Mouse (Mus musculus): Measurements from ENCODE around the gene Foxo4.

The Foxo4 gene

DNA sequence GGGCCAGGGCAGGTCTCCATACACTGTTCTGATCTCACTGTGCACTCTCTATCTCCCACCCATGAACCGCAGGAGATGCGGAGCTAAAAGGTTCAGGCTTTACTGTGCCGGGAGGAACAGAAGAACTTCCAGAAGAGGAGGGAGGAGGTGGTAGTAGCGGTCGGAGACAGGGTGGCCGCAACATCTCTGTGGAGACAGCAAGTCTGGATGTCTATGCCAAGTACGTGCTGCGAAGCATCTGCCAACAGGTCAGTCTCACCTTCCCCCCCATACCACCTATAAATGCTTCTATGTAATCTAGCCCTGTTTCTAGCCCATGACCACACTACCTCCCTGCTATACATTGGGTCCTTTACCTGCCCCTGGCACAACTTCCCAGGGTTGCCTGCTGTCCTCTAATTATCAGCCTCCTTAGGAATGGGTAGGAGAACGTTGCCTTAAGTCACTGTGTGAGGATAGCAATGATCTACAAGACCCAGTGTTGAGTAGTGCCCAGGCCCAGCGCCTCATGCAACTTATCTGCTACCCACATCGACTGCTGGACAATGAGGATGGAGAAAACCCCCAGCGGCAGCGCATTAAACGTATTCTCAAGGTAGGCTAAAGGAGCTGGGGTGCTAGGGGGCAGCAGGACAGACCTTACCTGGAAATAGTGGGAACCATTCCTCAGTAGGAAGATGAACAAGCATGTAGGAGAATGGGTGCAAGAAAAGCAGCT, 31.8 kb downstream of the Foxo4 start:
- ChIA-PET CTCF (interaction anchor here in 1 of 4 experiments (1.5 kb wide), 1 partner anchor 15 kb away, joined by 3 read pairs; no protein-coding TSS in a partner anchor), POLR2A (interaction anchor here in 2 of 4 experiments (0.8 to 2.0 kb wide), 6 partner anchors 12 to 202 kb away, joined by 3 to 7 read pairs (median 4); partner anchors contain the start of genes Med12 (in 2 of the 2) and Snx12 (in 1 of the 2))

DNA sequence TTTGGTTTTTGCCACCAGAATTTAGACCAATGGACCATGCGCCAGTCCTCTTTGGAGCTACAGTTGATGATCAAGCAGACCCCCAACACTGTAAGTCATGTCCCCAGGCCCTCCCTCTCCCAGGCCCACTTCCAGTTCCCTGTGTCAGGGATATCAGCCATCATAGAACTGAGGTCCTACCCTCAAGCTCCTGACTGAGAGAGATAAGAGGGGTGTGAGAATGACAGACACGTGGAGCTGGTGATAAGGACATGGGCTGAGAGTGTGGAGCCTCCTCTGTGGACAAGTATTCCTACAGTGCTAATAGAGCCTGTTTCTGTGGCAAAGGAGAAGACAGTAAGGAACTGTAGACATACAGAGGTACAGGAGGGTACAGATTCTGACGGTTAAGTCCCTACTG, 33.2 kb downstream of the Foxo4 start:
- CTCF ChIA-PET = interaction anchor here in 1 of 4 experiments (1.5 kb wide), 1 partner anchor 14 kb away, joined by 3 read pairs; no protein-coding TSS in a partner anchor
- POLR2A ChIA-PET = interaction anchor here in 2 of 4 experiments (1.2 to 1.9 kb wide), 2 partner anchors 44 to 203 kb away, joined by 4 to 7 read pairs; no protein-coding TSS in a partner anchor

DNA sequence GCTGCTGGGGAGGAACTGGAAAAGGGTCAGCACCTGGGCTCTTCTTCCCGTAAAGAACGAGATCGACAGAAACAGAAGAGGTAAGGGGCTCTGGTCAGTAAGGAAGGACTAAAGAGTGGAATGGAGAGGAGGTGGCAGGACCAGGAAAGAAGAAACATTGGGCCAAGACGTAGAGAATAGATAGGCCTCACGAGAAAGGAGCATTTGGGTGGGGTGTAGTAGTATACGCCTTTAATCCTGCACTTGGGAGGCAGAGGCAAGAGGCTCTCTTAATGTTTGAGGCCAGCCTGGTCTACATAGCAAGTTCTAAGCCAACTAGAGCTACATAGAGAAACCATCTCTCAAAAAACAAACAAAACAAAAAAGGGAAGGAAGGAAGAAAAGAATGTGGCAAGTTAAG, 34.1 kb downstream of the Foxo4 start:
- ChIA-PET POLR2A (interaction anchor here in 1 of 4 experiments (1.3 kb wide), 1 partner anchor 44 kb away, joined by 4 read pairs; no protein-coding TSS in a partner anchor), CTCF (no interaction called here)

DNA sequence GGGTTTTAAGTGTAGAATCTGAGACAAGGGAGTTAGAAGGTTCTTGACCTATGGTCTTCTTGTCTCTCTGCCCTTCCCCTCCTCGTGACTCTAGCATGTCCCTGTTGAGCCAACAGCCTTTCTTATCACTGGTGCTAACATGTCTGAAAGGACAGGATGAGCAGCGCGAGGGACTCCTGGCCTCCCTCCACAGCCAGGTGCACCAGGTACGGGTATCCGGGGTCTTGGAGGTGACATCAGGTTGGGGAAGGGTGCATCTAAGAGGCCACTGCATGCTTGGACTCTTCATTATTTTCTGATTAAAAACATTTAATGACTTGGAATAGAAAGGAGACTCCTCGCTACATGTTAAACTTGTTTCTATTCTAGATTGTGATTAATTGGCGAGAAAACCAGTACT, 34.7 kb downstream of the Foxo4 start:
- POLR2A ChIA-PET = interaction anchor here in 1 of 4 experiments (1.3 kb wide), 1 partner anchor 44 kb away, joined by 4 read pairs; no protein-coding TSS in a partner anchor
- CTCF ChIA-PET = no interaction called here

DNA sequence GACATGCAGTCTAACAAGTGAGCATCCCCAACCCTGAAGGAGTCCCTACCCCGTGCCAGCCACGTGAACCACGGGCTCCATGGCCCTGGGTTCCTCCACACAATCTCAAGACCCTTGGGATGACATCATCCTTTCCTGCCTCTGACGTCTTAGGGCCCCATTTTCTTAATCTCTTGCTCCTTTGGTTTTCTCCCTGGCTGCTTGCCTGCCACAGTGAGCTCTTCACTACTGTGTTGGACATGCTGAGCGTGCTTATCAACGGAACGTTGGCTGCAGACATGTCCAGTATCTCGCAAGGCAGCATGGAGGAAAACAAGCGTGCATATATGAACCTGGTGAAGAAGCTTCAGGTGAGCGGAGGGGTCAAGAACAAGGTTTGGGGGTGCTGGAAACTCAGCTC, 35.8 kb downstream of the Foxo4 start:
- CTCF ChIA-PET = interaction anchor here in 2 of 4 experiments (0.6 to 0.7 kb wide), 2 partner anchors 9 to 196 kb away, joined by 3 to 4 read pairs; partner anchors contain the start of gene Nlgn3 (in 1 of the 2)
- POLR2A ChIA-PET = no interaction called here

DNA sequence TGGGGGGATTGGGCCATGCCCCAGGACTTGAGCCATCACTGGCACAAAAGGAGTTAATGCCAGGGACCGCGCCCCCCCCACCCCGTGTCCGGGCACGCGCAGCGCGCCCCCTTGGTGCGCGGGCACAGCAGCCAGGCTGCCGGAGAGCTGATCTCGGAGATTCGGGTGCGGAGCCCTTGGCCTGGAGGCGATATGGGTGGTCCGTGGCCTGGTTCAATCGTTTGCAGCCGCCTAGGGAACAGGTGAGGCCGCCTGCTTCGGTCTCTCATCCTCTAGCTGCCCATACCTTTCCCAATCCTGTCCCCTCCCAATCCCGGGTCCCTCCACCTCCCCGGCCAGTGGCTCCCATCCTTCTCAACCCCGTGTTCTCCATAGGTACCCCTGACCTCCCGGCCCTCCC, 44.7 kb downstream of the Foxo4 start, which contains the start of gene Nlgn3:
Gene Nlgn3 (plus strand): TSS at position 114 of the 400 bp plus-strand sequence.
- POLR2A ChIA-PET = interaction anchor here (0.6 to 1.4 kb wide), 14 partner anchors 9 to 484 kb away, joined by 3 to 6 read pairs (median 4); partner anchors contain the start of genes Med12 (in 2 of the 4), Foxo4 (in 1 of the 4) and Nono (in 1 of the 4)
- CTCF ChIA-PET = interaction anchor here in 1 of 4 experiments (0.6 to 0.7 kb wide), 2 partner anchors 9 to 182 kb away, joined by 3 to 4 read pairs; no protein-coding TSS in a partner anchor

DNA sequence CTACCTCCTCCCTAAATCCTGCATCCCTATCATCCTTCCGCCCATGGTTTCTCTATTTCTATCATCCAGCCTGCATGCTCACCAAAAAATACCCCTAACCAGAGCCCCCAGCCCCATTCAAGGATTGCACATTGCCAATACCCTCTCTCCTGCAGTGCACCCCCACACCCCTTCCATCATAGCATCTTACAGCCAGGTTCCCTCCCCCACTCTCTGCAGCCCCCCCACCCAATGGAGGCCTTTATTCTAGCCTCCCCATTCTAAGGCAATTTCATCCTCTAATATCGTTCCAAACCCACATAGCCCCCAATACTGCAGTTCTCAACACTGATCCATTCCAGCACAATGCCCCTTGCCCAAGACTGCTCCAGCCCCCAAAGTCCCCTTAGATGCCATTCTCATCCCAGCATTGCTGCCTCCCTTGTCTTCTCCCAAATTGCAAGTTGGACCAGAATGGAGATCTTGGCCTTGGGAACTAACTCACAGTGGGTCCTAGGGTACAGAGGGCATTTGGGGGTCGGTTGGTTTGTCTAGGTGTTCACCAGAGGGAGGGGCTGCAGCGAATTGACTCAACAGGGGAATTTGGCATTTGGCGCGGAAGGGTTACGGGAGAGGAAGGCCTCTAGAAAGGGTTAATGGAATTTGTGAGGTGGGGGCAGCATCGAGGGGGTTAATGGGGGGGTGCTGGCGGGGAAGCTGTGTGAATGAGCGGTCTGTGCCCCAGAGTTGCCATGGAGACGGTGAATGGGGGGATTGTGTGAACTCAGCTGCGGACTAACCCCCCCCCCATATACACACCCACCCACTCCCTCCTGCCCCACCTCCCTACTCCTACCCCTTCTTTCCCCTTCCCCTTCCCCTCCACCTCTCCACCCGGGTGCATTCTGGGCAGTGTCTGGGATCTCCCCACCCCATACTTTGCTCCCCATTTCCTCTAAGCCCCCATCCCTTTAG, 45.4 kb downstream of the Foxo4 start:
- CTCF ChIA-PET = interaction anchor here in 1 of 4 experiments (0.7 kb wide), 1 partner anchor 183 kb away, joined by 3 read pairs; no protein-coding TSS in a partner anchor
- POLR2A ChIA-PET = interaction anchor here in 3 of 4 experiments (0.6 to 1.4 kb wide), 9 partner anchors 26 to 485 kb away, joined by 3 to 6 read pairs (median 4); partner anchors contain the start of genes Foxo4 (in 1 of the 3) and Med12 (in 1 of the 3)

DNA sequence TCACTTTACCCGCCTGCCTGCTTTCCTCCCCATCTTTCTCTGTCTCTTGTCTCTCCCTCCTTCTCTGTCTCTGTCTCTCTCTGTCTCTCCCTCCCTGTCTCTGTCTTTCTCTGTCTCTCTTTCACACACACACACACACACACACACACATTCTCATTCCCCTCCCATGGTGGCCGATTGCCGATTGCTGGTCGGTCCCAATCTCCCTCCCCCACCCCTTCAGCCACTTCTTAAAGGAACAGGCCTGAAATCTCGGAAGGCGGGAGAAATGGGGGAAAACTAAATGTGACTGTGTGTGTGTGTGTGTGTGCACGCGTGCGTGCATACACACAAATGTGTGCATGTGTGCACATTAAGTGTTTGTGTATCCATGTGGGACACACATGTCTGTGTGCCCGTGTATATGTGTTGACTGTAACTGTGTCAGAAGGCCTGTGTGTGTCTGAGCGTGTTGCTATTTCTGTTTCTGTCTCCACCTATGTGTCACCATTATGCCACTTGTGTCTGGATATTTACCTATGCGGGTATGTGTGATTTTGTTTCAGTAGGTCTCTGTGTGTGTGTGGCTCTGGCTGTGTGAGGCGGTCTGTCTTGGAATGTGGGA, 46.2 kb downstream of the Foxo4 start:
- CTCF ChIA-PET = no interaction called here
- POLR2A ChIA-PET = no interaction called here

DNA sequence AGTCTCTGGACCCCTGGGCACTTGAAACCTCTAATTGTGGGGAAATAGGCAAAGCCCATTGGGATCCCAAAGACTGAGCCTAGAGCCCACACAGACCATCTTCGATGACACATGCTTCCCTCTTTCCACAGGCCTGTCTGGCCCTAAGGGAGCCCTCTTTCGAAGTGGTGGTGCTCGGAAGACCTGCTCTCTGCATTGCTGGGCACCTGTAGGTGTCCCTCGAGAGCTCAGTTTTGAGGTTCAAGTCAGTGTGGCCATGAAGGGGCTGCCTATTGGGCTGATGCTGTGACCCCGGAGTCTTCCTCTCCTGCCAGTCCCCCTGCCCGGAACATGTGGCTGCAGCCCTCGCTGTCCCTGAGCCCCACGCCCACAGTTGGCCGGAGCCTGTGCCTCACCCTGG, 47.3 kb downstream of the Foxo4 start:
- CTCF ChIA-PET = interaction anchor here in 1 of 4 experiments (0.8 to 1.2 kb wide), 2 partner anchors 14 to 17 kb away, joined by 3 read pairs; no protein-coding TSS in a partner anchor
- POLR2A ChIA-PET = interaction anchor here in 2 of 4 experiments (1.2 kb wide), 2 partner anchors 30 to 49 kb away, joined by 3 read pairs; no protein-coding TSS in a partner anchor

DNA sequence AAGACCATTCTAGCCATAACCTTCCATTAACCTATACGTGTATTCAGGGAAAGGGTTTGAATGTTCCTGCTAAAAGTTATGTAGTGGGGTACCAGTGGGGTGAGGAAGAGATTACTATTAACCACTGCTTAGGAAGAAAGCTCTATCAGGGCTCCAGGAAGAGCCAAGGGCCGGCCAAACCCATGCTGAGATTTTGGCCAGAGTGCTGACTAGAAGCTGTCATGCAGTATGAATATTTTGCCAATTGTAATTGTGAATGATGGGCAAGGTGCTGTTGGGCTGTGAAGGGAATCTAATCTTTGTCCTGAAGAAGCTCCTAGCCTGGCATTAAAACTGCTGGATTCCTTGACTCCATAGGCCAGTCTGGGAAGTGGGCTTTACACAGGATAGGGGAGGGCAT, 50.3 kb downstream of the Foxo4 start:
- ChIA-PET CTCF (interaction anchor here in 1 of 4 experiments (0.9 kb wide), 1 partner anchor 184 kb away, joined by 3 read pairs; no protein-coding TSS in a partner anchor), POLR2A (interaction anchor here in 2 of 4 experiments (0.9 to 1.6 kb wide), 5 partner anchors 8 to 48 kb away, joined by 3 to 7 read pairs (median 3); partner anchors contain the start of gene Med12 (in 2 of the 2))

DNA sequence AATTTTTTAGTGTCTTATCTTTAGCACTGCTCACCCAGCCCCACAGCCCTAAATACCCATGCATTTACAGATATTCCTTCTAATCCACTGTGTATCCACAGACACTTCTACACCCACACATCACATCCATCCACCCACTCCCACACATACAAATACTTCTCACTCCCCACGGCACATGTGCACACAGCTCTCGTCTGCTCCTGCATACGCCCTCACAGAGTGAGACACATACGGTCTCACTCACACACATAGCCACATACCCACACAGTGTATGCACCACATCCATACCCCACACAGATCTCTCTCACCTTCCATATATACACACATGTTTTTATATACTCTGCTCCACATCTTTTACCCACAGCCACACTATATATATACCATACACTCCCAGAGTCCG, 55.0 kb downstream of the Foxo4 start:
- POLR2A ChIA-PET = no interaction called here
- CTCF ChIA-PET = interaction anchor here in 1 of 4 experiments (0.6 kb wide), 1 partner anchor 58 kb away, joined by 5 read pairs; no protein-coding TSS in a partner anchor
